Mouse (Mus musculus) neural tube, embryonic 14.5 days (tissue): ENCODE measurements around the gene Tunar. TPM values are rescaled to one million over a fixed set of nuclear protein-coding genes. Genes with fewer than 3 reads are reported as not detected.

Experiments
- ATAC-seq: fragments of 200-750 bp; cut with Nextera tagmentation; 2 replicates; pipeline ENCODE4 v1.8.0; 2017; ENCODE audit warnings: low read depth, mild to moderate bottlenecking, moderate TSS enrichment, moderate library complexity
- H3K27ac ChIP-seq: fragments of 300-500 bp; sonication (generic); 2 replicates; pipeline ENCODE4 v1.5.1; 2014; ENCODE audit warnings: low read depth, mild to moderate bottlenecking, control low read depth, low read length, moderate library complexity, mixed read lengths
- H3K27me3 ChIP-seq: fragments of 300-500 bp; sonication (generic); 2 replicates; pipeline ENCODE4 v1.6.1; 2014; ENCODE audit warnings: low read length; ENCODE audit not compliant: control insufficient read depth, insufficient read depth
- H3K36me3 ChIP-seq: fragments of 300-500 bp; sonication (generic); 2 replicates; pipeline ENCODE4 v1.6.1; 2014; ENCODE audit warnings: low read length, mixed read lengths; ENCODE audit not compliant: control insufficient read depth, insufficient read depth
- H3K4me1 ChIP-seq: fragments of 300-500 bp; sonication (generic); 2 replicates; pipeline ENCODE4 v1.6.1; 2014; ENCODE audit warnings: low read length; ENCODE audit not compliant: control insufficient read depth, insufficient read depth
- H3K4me2 ChIP-seq: fragments of 300-500 bp; sonication (generic); 2 replicates; pipeline ENCODE4 v1.6.1; 2014; ENCODE audit warnings: mild to moderate bottlenecking, low read depth, low read length, control low read depth
- H3K4me3 ChIP-seq: fragments of 300-500 bp; sonication (generic); 2 replicates; pipeline ENCODE4 v1.5.1; 2014; ENCODE audit warnings: low read depth, low read length, control low read depth, mixed read lengths
- H3K9ac ChIP-seq: fragments of 300-500 bp; sonication (generic); replicated peaks from 2 replicates; pipeline ENCODE4 v1.6.1; 2014; ENCODE audit warnings: low read depth, mild to moderate bottlenecking, control low read depth, low read length, mixed read lengths
- H3K9me3 ChIP-seq: fragments of 300-500 bp; sonication (generic); 2 replicates; pipeline ENCODE4 v1.6.1; 2016; ENCODE audit warnings: low read length; ENCODE audit not compliant: control insufficient read depth
- WGBS: fragments of 180-500 bp; shearing (Covaris S2); extraction: QIAGEN DNeasy Blood & Tissue Kit; methylation state at CpG from one replicate; pipeline ENCODE4 v1.1.7; 2014; 5-methylcytosine and 5-hydroxymethylcytosine counted together
- polyA plus RNA-seq: library from polyadenylated mRNA; unstranded; fragments of >200 nt; fragmentation: Nextera tagmentation; extraction: Ambion mirVana; gene quantifications from 2 replicates; pipeline ENCODE4 v1.2.1, GENCODE M21; 2014

Gene Tunar
- 19.7 and 29.9 TPM in 2 replicates for polyA plus RNA-seq

- no peak within 1 kb of the TSS for H3K9ac ChIP-seq
- no peaks in the 10 kb centered on the region for H3K9me3 ChIP-seq
- no peak for ATAC-seq
- H3K4me2 ChIP-seq = no peak within 1 kb of the TSS
- WGBS = 85% methylated on average over 2 of the region's 2 CpGs
- H3K4me3 ChIP-seq = no peak within 1 kb of the TSS
- peaks cover 7% of the 10 kb centered on the region; the same call in 1 of the 2 replicates for H3K4me1 ChIP-seq
- H3K27me3 ChIP-seq = no peaks in the 10 kb centered on the region; the same call in 1 of the 2 replicates
- H3K27ac ChIP-seq = no peak within 1 kb of the TSS
- no peaks in the 10 kb centered on the region for H3K36me3 ChIP-seq
These were observed at the start of gene Tunar for GRCm38 (mm10) chr12:105333570-105333969. TSS of gene Tunar (plus strand) at chr12:105333870.

GRCm38 (mm10) chr12:105312571-105313035 lies 21.1 kb upstream of the Tunar start:
- Histone ChIP-seq H3K9me3 (no peaks in the 10 kb centered on the region), H3K4me1 (no peaks in the 10 kb centered on the region), H3K27ac (no peak overlapping the region), H3K4me2 (no peak overlapping the region), H3K27me3 (no peaks in the 10 kb centered on the region), H3K9ac (no peak overlapping the region), H3K36me3 (no peaks in the 10 kb centered on the region), H3K4me3 (no peak overlapping the region)
- ATAC-seq = no peak
- WGBS = 63% methylated on average over 5 of the region's 5 CpGs

GRCm38 (mm10) chr12:105314328-105314727 lies 19.3 kb upstream of the Tunar start:
- Histone ChIP-seq H3K4me2 (no peak overlapping the region), H3K4me3 (no peak overlapping the region), H3K27me3 (no peaks in the 10 kb centered on the region), H3K9ac (no peak overlapping the region), H3K27ac (no peak overlapping the region), H3K9me3 (no peaks in the 10 kb centered on the region), H3K36me3 (no peaks in the 10 kb centered on the region), H3K4me1 (no peaks in the 10 kb centered on the region)
- ATAC-seq = no peak
- 86% methylated on average over 1 of the region's 1 CpGs for WGBS

GRCm38 (mm10) chr12:105322160-105322559 lies 11.5 kb upstream of the Tunar start:
- Histone ChIP-seq H3K27me3 (no peaks in the 10 kb centered on the region), H3K4me1 (no peaks in the 10 kb centered on the region), H3K4me3 (no peak overlapping the region), H3K9me3 (no peaks in the 10 kb centered on the region), H3K9ac (no peak overlapping the region), H3K36me3 (no peaks in the 10 kb centered on the region), H3K4me2 (no peak overlapping the region), H3K27ac (no peak overlapping the region)
- WGBS = 26% methylated on average over 6 of the region's 6 CpGs
- no peak for ATAC-seq

GRCm38 (mm10) chr12:105327051-105327450 lies 6.6 kb upstream of the Tunar start:
- no peak for ATAC-seq
- Histone ChIP-seq H3K36me3 (no peaks in the 10 kb centered on the region), H3K4me2 (no peak overlapping the region), H3K9me3 (no peaks in the 10 kb centered on the region), H3K9ac (no peak overlapping the region), H3K27me3 (no peaks in the 10 kb centered on the region), H3K4me3 (no peak overlapping the region), H3K4me1 (no peaks in the 10 kb centered on the region), H3K27ac (no peak overlapping the region)
- 65% methylated on average over 5 of the region's 5 CpGs for WGBS

GRCm38 (mm10) chr12:105328396-105328795 lies 5.3 kb upstream of the Tunar start:
- WGBS = 29% methylated on average over 11 of the region's 11 CpGs
- no peak overlapping the region for H3K4me3 ChIP-seq
- H3K27me3 ChIP-seq = no peaks in the 10 kb centered on the region
- no peak for ATAC-seq
- no peak overlapping the region for H3K9ac ChIP-seq
- no peak overlapping the region for H3K4me2 ChIP-seq
- no peaks in the 10 kb centered on the region for H3K9me3 ChIP-seq
- no peaks in the 10 kb centered on the region for H3K4me1 ChIP-seq
- no peak overlapping the region for H3K27ac ChIP-seq
- no peaks in the 10 kb centered on the region for H3K36me3 ChIP-seq

- Histone ChIP-seq H3K4me1 (peaks cover 14% of the 10 kb centered on the region; the same call in 1 of the 2 replicates), H3K4me2 (peak overlapping the region; percentile 81), H3K9ac (peak overlapping the region; percentile 65), H3K36me3 (no peaks in the 10 kb centered on the region), H3K27me3 (no peaks in the 10 kb centered on the region; the same call in 1 of the 2 replicates), H3K4me3 (peak overlapping the region; percentile 69), H3K9me3 (no peaks in the 10 kb centered on the region), H3K27ac (peak overlapping the region; percentile 82)
- ATAC-seq = no peak
- 12% methylated on average over 8 of the region's 8 CpGs for WGBS
These were observed 2.4 kb downstream of the Tunar start for GRCm38 (mm10) chr12:105336094-105336420.

- whole genome bisulfite sequencing = under 1% methylated on average over 66 of the region's 77 CpGs
- Histone ChIP-seq H3K9me3 (no peaks in the 10 kb centered on the region), H3K27ac (peak overlapping the region; percentile 82), H3K27me3 (no peaks in the 10 kb centered on the region; the same call in 1 of the 2 replicates), H3K9ac (peak overlapping the region; percentile 65), H3K36me3 (no peaks in the 10 kb centered on the region), H3K4me2 (peak overlapping the region; percentile 81), H3K4me1 (peaks cover 14% of the 10 kb centered on the region; the same call in 1 of the 2 replicates), H3K4me3 (peak overlapping the region; percentile 69)
- ATAC-seq = peak; percentile 93
These were observed 3.0 kb downstream of the Tunar start for GRCm38 (mm10) chr12:105336421-105337289.
